Mouse (Mus musculus) limb, embryonic 15.5 days (tissue): ENCODE data around the gene Mroh3. TPM values are rescaled to one million over a fixed set of nuclear protein-coding genes. Genes with fewer than 3 reads are reported as not detected.
A peak's percentile ranks its signal among the peaks of the same experiment; 100 is the strongest.

Experiments used
- ATAC-seq: fragments of 200-750 bp; cut with Nextera tagmentation; 2 replicates; pipeline ENCODE4 v1.8.0; 2017; ENCODE audit warnings: low read depth, moderate TSS enrichment; ENCODE audit not compliant: insufficient number of reproducible peaks, low FRiP score, low TSS enrichment
- H3K27ac ChIP-seq: fragments of 300-500 bp; sonication (generic); 2 replicates; pipeline ENCODE4 v1.5.1; 2015; ENCODE audit warnings: moderate library complexity, mild to moderate bottlenecking, inconsistent platforms
- H3K27me3 ChIP-seq: fragments of 300-500 bp; sonication (generic); 2 replicates; pipeline ENCODE4 v1.6.1; 2015; ENCODE audit warnings: inconsistent platforms
- H3K36me3 ChIP-seq: fragments of 300-500 bp; sonication (generic); 2 replicates; pipeline ENCODE4 v1.6.1; 2015; ENCODE audit warnings: inconsistent platforms
- H3K4me1 ChIP-seq: fragments of 300-500 bp; sonication (generic); 2 replicates; pipeline ENCODE4 v1.6.1; 2015; ENCODE audit warnings: inconsistent platforms
- H3K4me2 ChIP-seq: fragments of 300-500 bp; sonication (generic); 2 replicates; pipeline ENCODE4 v1.6.1; 2015; ENCODE audit warnings: mild to moderate bottlenecking, inconsistent platforms
- H3K4me3 ChIP-seq: fragments of 300-500 bp; sonication (generic); 2 replicates; pipeline ENCODE4 v1.5.1; 2015; ENCODE audit warnings: mild to moderate bottlenecking, inconsistent platforms
- H3K9ac ChIP-seq: fragments of 300-500 bp; sonication (generic); 2 replicates; pipeline ENCODE4 v1.6.1; 2015; ENCODE audit warnings: inconsistent platforms
- H3K9me3 ChIP-seq: fragments of 300-500 bp; sonication (generic); 2 replicates; pipeline ENCODE4 v1.6.1; 2016; ENCODE audit warnings: inconsistent platforms
- WGBS: fragments of 180-500 bp; shearing (Covaris S2); methylation state at CpG from one replicate; pipeline ENCODE4 v1.1.7; 2015; 5-methylcytosine and 5-hydroxymethylcytosine counted together
- polyA plus RNA-seq: library from polyadenylated mRNA; unstranded; fragments of >200 nt; fragmentation: Nextera tagmentation; extraction: Ambion mirVana; gene quantifications from 2 replicates; pipeline ENCODE4 v1.2.1, GENCODE M21; 2015

Gene Mroh3
- polyA plus RNA-seq, 1 experiment from 2014 or later = not detected

DNA sequence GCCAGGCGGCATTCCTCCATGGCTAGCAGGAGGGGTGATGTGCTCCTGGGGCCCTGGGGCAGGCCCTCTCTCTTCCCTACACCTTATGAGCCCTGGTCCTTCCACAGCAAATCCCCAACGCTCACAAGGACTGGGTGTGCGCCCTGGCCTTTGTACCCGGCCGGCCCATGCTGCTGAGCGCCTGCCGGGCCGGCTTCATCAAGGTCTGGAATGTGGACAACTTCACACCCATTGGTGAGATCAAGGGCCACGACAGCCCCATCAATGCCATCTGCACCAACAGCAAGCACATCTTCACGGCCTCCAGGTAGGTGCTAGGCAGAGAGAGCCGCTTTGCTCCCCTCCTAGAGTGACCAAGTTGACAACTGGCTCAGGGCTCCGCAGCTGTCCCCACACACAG lies 39.9 kb downstream of the Mroh3 start:
- 68% methylated on average over 12 of the region's 12 CpGs for WGBS
- Histone ChIP-seq H3K4me1 (peaks cover 14% of the 10 kb centered on the region), H3K4me2 (no peak overlapping the region), H3K9me3 (no peaks in the 10 kb centered on the region), H3K4me3 (no peak overlapping the region), H3K9ac (no peak overlapping the region), H3K27ac (no peak overlapping the region), H3K27me3 (no peaks in the 10 kb centered on the region), H3K36me3 (peaks cover 30% of the 10 kb centered on the region)
- no peak for ATAC-seq

- Histone ChIP-seq H3K4me3 (no peak overlapping the region), H3K9me3 (no peaks in the 10 kb centered on the region), H3K9ac (no peak overlapping the region), H3K27me3 (no peaks in the 10 kb centered on the region), H3K4me2 (no peak overlapping the region), H3K27ac (no peak overlapping the region), H3K4me1 (peaks cover 14% of the 10 kb centered on the region), H3K36me3 (peaks cover 23% of the 10 kb centered on the region)
- peak; percentile 16; the same call in 1 of the 2 replicates for ATAC-seq
- 6% methylated on average over 5 of the region's 5 CpGs for WGBS
These were observed 42.5 kb downstream of the Mroh3 start for GRCm38 (mm10) chr1:136170109-136170508.

GRCm38 (mm10) chr1:136167657-136168056 lies 45.0 kb downstream of the Mroh3 start:
- no peak overlapping the region for H3K9ac ChIP-seq
- WGBS = 67% methylated on average over 8 of the region's 8 CpGs
- H3K4me2 ChIP-seq = no peak overlapping the region
- H3K4me3 ChIP-seq = no peak overlapping the region
- H3K4me1 ChIP-seq = peaks cover 2% of the 10 kb centered on the region; the same call in 1 of the 2 replicates
- no peak overlapping the region for H3K27ac ChIP-seq
- no peaks in the 10 kb centered on the region for H3K9me3 ChIP-seq
- H3K36me3 ChIP-seq = peaks cover 32% of the 10 kb centered on the region
- H3K27me3 ChIP-seq = no peaks in the 10 kb centered on the region
- no peak for ATAC-seq

- no peak overlapping the region for H3K27ac ChIP-seq
- 69% methylated on average over 2 of the region's 2 CpGs for WGBS
- H3K36me3 ChIP-seq = peaks cover 15% of the 10 kb centered on the region
- H3K9ac ChIP-seq = no peak overlapping the region
- no peak overlapping the region for H3K4me3 ChIP-seq
- H3K27me3 ChIP-seq = no peaks in the 10 kb centered on the region
- H3K9me3 ChIP-seq = no peaks in the 10 kb centered on the region
- no peak for ATAC-seq
- H3K4me2 ChIP-seq = no peak overlapping the region
- H3K4me1 ChIP-seq = peaks cover 6% of the 10 kb centered on the region; the same call in 1 of the 2 replicates
These were observed 47.2 kb downstream of the Mroh3 start for GRCm38 (mm10) chr1:136165436-136165835.

GRCm38 (mm10) chr1:136161333-136161921 lies 51.2 kb downstream of the Mroh3 start:
- no peak for ATAC-seq
- H3K4me2 ChIP-seq = no peak overlapping the region

DNA sequence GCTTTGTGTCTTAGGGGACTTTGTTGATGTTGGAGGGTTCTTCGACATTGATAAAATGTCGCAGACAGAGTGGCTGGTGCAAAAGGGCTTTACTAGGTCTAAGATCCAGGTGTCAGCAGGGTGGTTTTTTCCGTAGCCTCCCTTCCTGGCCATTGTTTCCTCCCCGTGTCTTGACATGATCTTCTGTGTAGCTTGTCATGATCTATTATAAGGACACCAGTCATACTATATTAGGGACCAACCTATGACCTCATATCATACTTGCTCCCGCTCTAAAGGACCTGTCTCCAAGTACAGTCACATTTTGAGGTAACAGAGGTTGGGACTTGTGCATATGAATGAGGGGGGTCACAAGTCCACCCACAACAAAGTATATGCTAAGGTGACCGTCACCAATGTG lies 51.7 kb downstream of the Mroh3 start:
- no peak for ATAC-seq
- Histone ChIP-seq H3K9ac (no peak overlapping the region), H3K4me2 (no peak overlapping the region), H3K27me3 (no peaks in the 10 kb centered on the region), H3K4me1 (peaks cover 10% of the 10 kb centered on the region; the same call in 1 of the 2 replicates), H3K9me3 (no peaks in the 10 kb centered on the region), H3K27ac (no peak overlapping the region), H3K4me3 (no peak overlapping the region), H3K36me3 (peaks cover 50% of the 10 kb centered on the region)
- 87% methylated on average over 6 of the region's 6 CpGs for WGBS

More at GRCm38 (mm10) chr1:136161333-136161921, 51.2 kb downstream of the Mroh3 start:
- Histone ChIP-seq H3K9me3 (no peaks in the 10 kb centered on the region), H3K4me3 (no peak overlapping the region), H3K4me1 (peaks cover 10% of the 10 kb centered on the region; the same call in 1 of the 2 replicates), H3K27ac (no peak overlapping the region), H3K27me3 (no peaks in the 10 kb centered on the region), H3K36me3 (peaks cover 46% of the 10 kb centered on the region), H3K9ac (no peak overlapping the region)
- WGBS = 90% methylated on average over 7 of the region's 7 CpGs

DNA sequence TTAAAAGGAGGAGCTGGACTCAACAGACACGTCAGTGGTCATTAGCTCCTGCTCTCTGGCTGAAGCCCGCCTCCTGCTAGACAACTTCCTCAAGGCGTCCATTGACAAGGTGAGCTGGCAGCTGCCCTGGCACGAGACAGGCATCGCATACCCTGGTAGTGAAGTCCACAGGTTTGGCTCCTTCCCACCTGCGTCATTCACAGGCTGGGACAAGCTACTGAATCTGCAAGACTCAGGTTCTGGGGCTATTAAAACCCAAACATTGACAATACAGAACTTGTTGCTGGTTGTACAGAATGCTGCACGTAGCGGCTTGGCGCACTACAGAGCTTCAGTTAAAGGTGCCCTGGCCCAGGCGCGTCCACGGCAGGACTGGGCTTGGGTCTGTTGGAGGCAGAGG lies 52.3 kb downstream of the Mroh3 start:
- Histone ChIP-seq H3K4me2 (no peak overlapping the region), H3K4me1 (peaks cover 10% of the 10 kb centered on the region; the same call in 1 of the 2 replicates), H3K9ac (no peak overlapping the region), H3K27ac (no peak overlapping the region), H3K9me3 (no peaks in the 10 kb centered on the region), H3K36me3 (peaks cover 53% of the 10 kb centered on the region), H3K27me3 (no peaks in the 10 kb centered on the region), H3K4me3 (no peak overlapping the region)
- 82% methylated on average over 12 of the region's 12 CpGs for WGBS
- no peak for ATAC-seq

DNA sequence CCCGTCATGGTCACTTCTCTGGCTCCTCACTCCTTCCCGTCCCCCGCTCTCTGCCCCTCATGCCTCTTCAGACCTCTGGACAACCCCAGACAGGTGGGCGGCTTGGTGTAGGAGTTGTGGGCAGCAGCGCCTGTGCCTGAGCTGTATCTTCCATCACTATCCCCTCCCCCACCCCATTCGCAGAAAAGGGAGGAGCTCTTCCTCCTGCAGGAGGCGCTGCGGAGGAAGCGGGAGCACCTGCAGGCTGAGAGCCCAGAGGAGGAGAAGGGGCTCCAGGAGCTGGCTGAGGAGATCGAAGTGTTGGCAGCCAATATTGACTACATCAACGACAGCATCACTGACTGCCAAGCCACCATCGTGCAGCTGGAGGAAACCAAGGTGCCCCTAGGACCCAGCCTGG lies 52.8 kb downstream of the Mroh3 start:
- H3K4me3 ChIP-seq = no peak overlapping the region
- H3K4me2 ChIP-seq = no peak overlapping the region
- no peaks in the 10 kb centered on the region for H3K27me3 ChIP-seq
- ATAC-seq = no peak
- H3K4me1 ChIP-seq = peaks cover 10% of the 10 kb centered on the region; the same call in 1 of the 2 replicates
- H3K36me3 ChIP-seq = peaks cover 53% of the 10 kb centered on the region
- H3K9ac ChIP-seq = no peak overlapping the region
- no peaks in the 10 kb centered on the region for H3K9me3 ChIP-seq
- H3K27ac ChIP-seq = no peak overlapping the region
- WGBS = 47% methylated on average over 12 of the region's 12 CpGs

DNA sequence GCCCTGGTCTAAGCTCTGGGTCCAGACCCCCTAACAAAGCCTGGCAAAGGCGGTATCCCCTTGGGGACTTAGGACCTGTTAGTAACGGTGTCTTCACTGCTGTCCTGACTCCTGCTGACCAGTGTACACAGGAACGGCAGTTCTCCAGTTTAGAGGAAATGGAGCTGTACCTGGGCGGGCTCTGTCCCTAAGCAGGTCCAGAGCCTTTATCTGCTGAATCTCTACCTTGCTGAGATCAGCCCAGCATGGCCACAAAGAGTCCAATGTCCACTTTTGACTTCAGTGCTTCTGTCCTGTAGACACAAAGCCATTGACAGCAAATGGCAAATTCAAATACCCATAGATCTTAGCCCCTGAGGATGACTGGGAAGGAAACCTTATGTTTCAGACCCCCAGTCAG lies 55.7 kb downstream of the Mroh3 start:
- 90% methylated on average over 4 of the region's 4 CpGs for WGBS
- Histone ChIP-seq H3K9me3 (no peaks in the 10 kb centered on the region), H3K36me3 (peaks cover 60% of the 10 kb centered on the region), H3K4me3 (no peak overlapping the region), H3K9ac (no peak overlapping the region), H3K4me1 (peaks cover 6% of the 10 kb centered on the region; the same call in 1 of the 2 replicates), H3K4me2 (no peak overlapping the region), H3K27ac (no peak overlapping the region), H3K27me3 (no peaks in the 10 kb centered on the region)
- no peak for ATAC-seq

DNA sequence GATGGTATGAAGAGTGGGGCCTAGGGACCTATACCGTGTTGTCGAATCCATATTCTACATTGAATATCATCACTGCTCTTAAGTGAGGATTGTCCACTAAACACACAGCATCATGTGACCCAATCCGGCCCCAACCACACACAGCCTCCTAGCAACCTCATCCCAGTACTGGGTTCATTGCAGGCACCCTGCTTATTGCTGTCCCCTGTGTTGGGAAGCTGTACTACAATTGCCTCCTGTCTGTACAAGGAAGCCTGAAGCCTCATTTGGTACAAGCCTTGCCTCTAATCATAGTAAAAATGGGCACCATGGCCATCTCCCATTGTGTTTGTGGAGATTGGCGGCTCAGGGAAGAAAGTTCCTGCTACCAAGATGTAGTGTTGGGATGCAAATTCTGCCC lies 56.3 kb downstream of the Mroh3 start:
- 90% methylated on average over 4 of the region's 4 CpGs for WGBS
- H3K27ac ChIP-seq = no peak overlapping the region
- H3K9ac ChIP-seq = no peak overlapping the region
- H3K4me1 ChIP-seq = peaks cover 6% of the 10 kb centered on the region; the same call in 1 of the 2 replicates
- no peak for ATAC-seq
- peaks cover 62% of the 10 kb centered on the region for H3K36me3 ChIP-seq
- H3K27me3 ChIP-seq = no peaks in the 10 kb centered on the region
- H3K9me3 ChIP-seq = no peaks in the 10 kb centered on the region
- H3K4me3 ChIP-seq = no peak overlapping the region
- no peak overlapping the region for H3K4me2 ChIP-seq

DNA sequence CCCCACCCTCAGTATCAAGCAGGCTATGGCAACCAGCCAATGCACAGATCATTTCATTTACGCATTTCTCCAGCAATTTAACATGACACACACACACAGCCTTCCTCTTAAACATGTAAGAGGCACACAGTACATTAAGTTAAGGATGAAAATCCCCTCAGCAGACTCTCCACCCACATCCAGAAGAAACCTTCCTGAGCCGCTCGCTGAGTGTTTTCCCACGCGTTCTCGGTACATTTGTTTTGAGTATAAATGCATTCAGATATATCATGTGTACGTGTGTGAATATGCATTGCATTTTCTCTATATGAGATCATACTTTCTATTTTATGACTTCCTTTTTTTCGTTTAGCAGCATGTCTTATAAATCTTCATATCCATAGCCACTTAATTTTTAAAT lies 61.3 kb downstream of the Mroh3 start:
- no peak overlapping the region for H3K4me3 ChIP-seq
- no peaks in the 10 kb centered on the region for H3K27me3 ChIP-seq
- H3K27ac ChIP-seq = no peak overlapping the region
- H3K4me1 ChIP-seq = peaks cover 3% of the 10 kb centered on the region; the same call in 1 of the 2 replicates
- WGBS = 69% methylated on average over 8 of the region's 8 CpGs
- H3K9ac ChIP-seq = no peak overlapping the region
- no peak for ATAC-seq
- peaks cover 65% of the 10 kb centered on the region for H3K36me3 ChIP-seq
- no peak overlapping the region for H3K4me2 ChIP-seq
- no peaks in the 10 kb centered on the region for H3K9me3 ChIP-seq

DNA sequence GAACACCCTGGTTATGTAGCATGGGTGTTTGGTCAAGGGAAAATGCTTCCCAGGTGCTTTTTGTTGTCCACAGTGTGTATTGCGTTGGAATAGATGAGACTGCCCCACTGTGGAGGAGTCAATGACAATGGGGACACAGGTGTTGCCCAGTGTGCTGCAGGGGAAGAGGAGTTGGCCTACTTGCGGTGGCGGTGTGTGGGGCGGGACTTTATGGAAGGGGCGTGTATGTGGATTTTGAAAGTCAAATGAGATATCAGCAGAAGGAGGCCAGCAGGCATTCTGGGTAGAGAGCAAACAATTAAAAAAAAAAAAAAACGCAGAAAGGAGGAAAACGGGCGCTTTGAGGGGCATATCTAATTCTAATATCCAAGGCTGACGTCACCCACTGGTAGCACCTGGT lies 62.9 kb downstream of the Mroh3 start:
- no peaks in the 10 kb centered on the region for H3K27me3 ChIP-seq
- no peak overlapping the region for H3K27ac ChIP-seq
- ATAC-seq = no peak
- H3K9me3 ChIP-seq = no peaks in the 10 kb centered on the region
- H3K4me1 ChIP-seq = peaks cover 3% of the 10 kb centered on the region; the same call in 1 of the 2 replicates
- 84% methylated on average over 9 of the region's 9 CpGs for WGBS
- H3K9ac ChIP-seq = no peak overlapping the region
- no peak overlapping the region for H3K4me3 ChIP-seq
- H3K4me2 ChIP-seq = no peak overlapping the region
- H3K36me3 ChIP-seq = peaks cover 62% of the 10 kb centered on the region
